22 mouse cellular contexts compared by ENCODE assay signal in the genomic region with DNA sequence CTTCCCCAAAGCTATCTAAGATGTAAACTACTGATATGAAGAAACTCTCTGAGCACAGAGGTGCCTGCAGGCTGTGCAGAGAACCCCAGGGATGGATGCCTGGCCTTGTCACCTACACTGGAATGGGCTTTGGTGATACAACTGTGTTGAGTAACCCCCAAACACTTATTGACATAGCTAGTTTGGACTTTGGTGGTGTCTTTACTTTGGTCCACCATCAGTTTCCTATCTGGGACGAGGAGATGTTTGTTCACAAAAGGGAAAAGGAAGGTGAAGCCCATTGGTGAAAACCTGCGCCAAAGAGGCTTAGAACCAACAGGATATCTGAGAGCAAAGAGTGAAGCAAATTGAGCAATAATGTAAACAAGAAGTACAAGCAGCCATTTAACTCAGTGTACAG. TPM values are rescaled to one million over a fixed set of nuclear protein-coding genes. Genes with fewer than 3 reads are reported as not detected.
DNase-seq lines count a peak whose midpoint lies in the region; ATAC-seq and TF ChIP-seq lines count a peak whose summit lies in the region.
"Had no signal": no experiment of that assay in that cellular context is flagged by ENCODE, and none has a peak within 500 bp of the region (broad histone marks: within the 10 kb centered on the region; RNA-seq: fewer than 3 reads in every experiment).

No protein-coding gene starts in this region.

- TF ChIP-seq EP300 in liver, postnatal 0 days (IDR thresholded peaks at IDR 0.05; ENCODE audit: low read depth) = no peak

- no peaks in the 10 kb centered on the region for H3K9me3 ChIP-seq in liver, embryonic 13.5 days (replicated peaks)
- H3K9me3 ChIP-seq in liver, embryonic 15.5 days (replicated peaks) = no peaks in the 10 kb centered on the region
- H3K9me3 ChIP-seq in liver, postnatal 0 days (ENCODE audit: low read length) = no peaks in the 10 kb centered on the region
- H3K9me3 ChIP-seq: embryonic facial prominence, embryonic 10.5 days; embryonic facial prominence, embryonic 12.5 days; forebrain, embryonic 13.5 days had no signal

- 13% methylated on average over 2 of the region's 2 CpGs for WGBS in liver, adult 2 months
- WGBS in liver, embryonic 13.5 days (ENCODE audit: insufficient replicate concordance) = 38% methylated on average over 2 of the region's 2 CpGs
- 48% methylated on average over 2 of the region's 2 CpGs for WGBS in liver, embryonic 15.5 days (ENCODE audit: insufficient replicate concordance)
- WGBS in liver, postnatal 0 days (ENCODE audit: insufficient replicate concordance) = 50% methylated on average over 2 of the region's 2 CpGs

- H3K4me2 ChIP-seq in liver, embryonic 13.5 days = no peak overlapping the region
- no peak overlapping the region for H3K4me2 ChIP-seq in liver, embryonic 15.5 days
- H3K4me2 ChIP-seq in liver, postnatal 0 days (ENCODE audit: low read depth, low read length) = no peak overlapping the region
- H3K4me2 ChIP-seq: embryonic facial prominence, embryonic 12.5 days; forebrain, embryonic 13.5 days had no signal

- TF ChIP-seq CTCF in liver, adult 2 months (IDR thresholded peaks at IDR 0.05; ENCODE audit: low read depth, low read length) = no peak
- no peak for TF ChIP-seq CTCF in liver, postnatal 0 days (IDR thresholded peaks at IDR 0.05; ENCODE audit: low read depth)

- DNase-seq in liver, adult 2 months (ENCODE audit: extremely low read depth, low read depth, low spot score) = peak; percentile 99
- no peak for DNase-seq in liver
- DNase-seq in liver, embryonic 13.5 days = no peak
- no peak for DNase-seq in liver, postnatal 0 days
- no peak for DNase-seq in frontal cortex, adult 2 months (ENCODE audit: extremely low spot score in 1 of 2, low spot score in 1 of 2)
- no peak for DNase-seq in lung, adult 18-20 months
- DNase-seq: adrenal gland, adult 8-10 months; B cell, adult 2 months; cerebellum, adult 11-12 months; cerebellum, adult 2 months; cerebellum, adult 9-10 months; cerebellum, postnatal 10 days; cerebellum, postnatal 25 days had no signal

- no peaks in the 10 kb centered on the region for H3K36me3 ChIP-seq in liver, adult 2 months (ENCODE audit: control insufficient read depth, insufficient read depth, low read length)
- no peaks in the 10 kb centered on the region for H3K36me3 ChIP-seq in liver, embryonic 13.5 days
- H3K36me3 ChIP-seq in liver, embryonic 15.5 days (replicated peaks) = no peaks in the 10 kb centered on the region
- no peaks in the 10 kb centered on the region for H3K36me3 ChIP-seq in liver, postnatal 0 days (replicated peaks; ENCODE audit: insufficient read depth, low read length)
- H3K36me3 ChIP-seq: embryonic facial prominence, embryonic 10.5 days; embryonic facial prominence, embryonic 12.5 days; G1E had no signal

- H3K27ac ChIP-seq in liver, adult 2 months (replicated peaks; ENCODE audit: insufficient read depth, low read depth, low read length) = no peak overlapping the region
- H3K27ac ChIP-seq in liver, embryonic 13.5 days = peak overlapping the region; percentile 16
- H3K27ac ChIP-seq in liver, embryonic 15.5 days (replicated peaks) = no peak overlapping the region
- no peak overlapping the region for H3K27ac ChIP-seq in liver, postnatal 0 days (ENCODE audit: low read depth)
- H3K27ac ChIP-seq: embryonic facial prominence, embryonic 10.5 days; embryonic facial prominence, embryonic 12.5 days; forebrain, embryonic 13.5 days had no signal

- no peaks in the 10 kb centered on the region for H3K27me3 ChIP-seq in liver, adult 2 months (ENCODE audit: control insufficient read depth, insufficient read depth, low read length)
- H3K27me3 ChIP-seq in liver, embryonic 13.5 days = no peaks in the 10 kb centered on the region
- no peaks in the 10 kb centered on the region for H3K27me3 ChIP-seq in liver, embryonic 15.5 days
- H3K27me3 ChIP-seq in liver, postnatal 0 days (ENCODE audit: insufficient read depth, low read length) = no peaks in the 10 kb centered on the region
- H3K27me3 ChIP-seq: embryonic facial prominence, embryonic 12.5 days; forebrain, embryonic 13.5 days; Patski had no signal

- ATAC-seq in liver, embryonic 13.5 days (ENCODE audit: low read depth) = peak; percentile 70
- peak; percentile 81 for ATAC-seq in liver, embryonic 15.5 days (ENCODE audit: insufficient read depth)
- ATAC-seq in liver, postnatal 0 days = peak; percentile 78
- ATAC-seq: activated CD4-positive, CD25-positive, alpha-beta regulatory T cell, adult 4 months; CD4-positive, CD25-positive, alpha-beta regulatory T cell, adult 4 months; Patski had no signal

- H3K79me2 ChIP-seq in liver, adult 2 months (ENCODE audit: control insufficient read depth, insufficient read depth, low read length) = no peaks in the 10 kb centered on the region

- no peak overlapping the region for H3K9ac ChIP-seq in liver, adult 2 months (ENCODE audit: low read depth, low read length)
- no peak overlapping the region for H3K9ac ChIP-seq in liver, embryonic 13.5 days
- no peak overlapping the region for H3K9ac ChIP-seq in liver, embryonic 15.5 days
- H3K9ac ChIP-seq in liver, postnatal 0 days (replicated peaks) = no peak overlapping the region
- H3K9ac ChIP-seq: embryonic facial prominence, embryonic 12.5 days; forebrain, embryonic 13.5 days had no signal

- no peaks in the 10 kb centered on the region for H3K4me1 ChIP-seq in liver, adult 2 months (ENCODE audit: control insufficient read depth, insufficient read depth, low read length)
- H3K4me1 ChIP-seq in liver, embryonic 13.5 days (replicated peaks) = no peaks in the 10 kb centered on the region; the same call in 1 of the 2 replicates
- no peaks in the 10 kb centered on the region for H3K4me1 ChIP-seq in liver, embryonic 15.5 days (replicated peaks)
- H3K4me1 ChIP-seq in liver, postnatal 0 days (ENCODE audit: insufficient read depth) = 0 out of 2 replicates have a peak, but pooled peaks cover 3% of the 10 kb centered on the region
- H3K4me1 ChIP-seq: embryonic facial prominence, embryonic 10.5 days; embryonic facial prominence, embryonic 12.5 days had no signal

- TF ChIP-seq POLR2A in liver, adult 2 months (IDR thresholded peaks at IDR 0.05; ENCODE audit: extremely low read depth, insufficient read depth, low read length) = no peak

- no peak overlapping the region for H3K4me3 ChIP-seq in liver, adult 2 months (ENCODE audit: insufficient read depth, low read depth, low read length)
- H3K4me3 ChIP-seq in liver, embryonic 13.5 days (replicated peaks) = no peak overlapping the region
- H3K4me3 ChIP-seq in liver, embryonic 15.5 days (replicated peaks) = no peak overlapping the region
- H3K4me3 ChIP-seq in liver, postnatal 0 days (ENCODE audit: low read depth, low read length) = no peak overlapping the region
- H3K4me3 ChIP-seq: embryonic facial prominence, embryonic 10.5 days; embryonic facial prominence, embryonic 12.5 days; forebrain, embryonic 13.5 days had no signal

RNA-seq across cellular contexts. Expression of a gene that starts 15.8 kb away (rescaled TPM):
- total RNA-seq in liver, adult 2 months (2014; rRNA removed) = 9.1 and 12.6 TPM in 2 replicates
- 51.1 and 66.9 TPM in 2 replicates for polyA plus RNA-seq in liver, adult 2 months (2012; rRNA removed)
- 3.9 and 5.1 TPM in 2 replicates for polyA plus RNA-seq in liver, embryonic 13.5 days (2015; fragmentation: Nextera tagmentation; extraction: Ambion mirVana)
- polyA plus RNA-seq in liver, embryonic 15.5 days (2015; fragmentation: Nextera tagmentation; extraction: Ambion mirVana) = 3.2 TPM in 2 replicates
- polyA plus RNA-seq in liver, postnatal 0 days (2015; fragmentation: Nextera tagmentation; extraction: Ambion mirVana) = 5.7 and 7.6 TPM in 2 replicates
- polyA plus RNA-seq in frontal cortex, adult 2 months (2012; rRNA removed) = 28.6 and 29.6 TPM in 2 replicates
- total RNA-seq: CH12.LX had no signal
- polyA plus RNA-seq: CD4-positive, CD25-positive, alpha-beta regulatory T cell, adult 4 months; G1E; Patski had no signal
